Mouse (Mus musculus) G1E-ER4 (cell line): ENCODE results near the gene D130043K22Rik. TPM values are rescaled to one million over a fixed set of nuclear protein-coding genes. Genes with fewer than 3 reads are reported as not detected.

Source experiments
- GATA1 ChIP-seq: IDR thresholded peaks from one replicate; pipeline ENCODE4 v1.8.0; 2012; ENCODE audit warnings: low read length, inconsistent platforms
- polyA plus RNA-seq: library from polyadenylated mRNA; stranded (reverse); fragments of >175 nt; gene quantifications from 2 replicates; pipeline ENCODE4 v1.2.3, GENCODE M21; 2012

The D130043K22Rik gene
- polyA plus RNA-seq, 1 experiment = not detected

- TF ChIP-seq GATA1 = no peak
Observed at GRCm38 (mm10) chr13:24824647-24825046, 20.3 kb upstream of the D130043K22Rik start.

GRCm38 (mm10) chr13:24825587-24825986 lies 19.3 kb upstream of the D130043K22Rik start:
- no peak for TF ChIP-seq GATA1

- TF ChIP-seq GATA1 = no peak
Observed at GRCm38 (mm10) chr13:24826116-24826515, 18.8 kb upstream of the D130043K22Rik start.

GRCm38 (mm10) chr13:24830756-24831352 lies 14.1 kb upstream of the D130043K22Rik start:
- no peak for TF ChIP-seq GATA1

- TF ChIP-seq GATA1 = no peak
Observed at GRCm38 (mm10) chr13:24831353-24832130, 13.4 kb upstream of the D130043K22Rik start, which contains the start of the genes Acot13 and Tdp2. Gene Acot13 (minus strand): TSS chr13:24831540. Gene Tdp2 (plus strand): TSS chr13:24831679.

- no peak for TF ChIP-seq GATA1
Observed at GRCm38 (mm10) chr13:24832131-24832810, 12.7 kb upstream of the D130043K22Rik start.

GRCm38 (mm10) chr13:24832811-24833155 lies 12.2 kb upstream of the D130043K22Rik start:
- TF ChIP-seq GATA1 = no peak

GRCm38 (mm10) chr13:24839831-24840230 lies 5.1 kb upstream of the D130043K22Rik start:
- TF ChIP-seq GATA1 = no peak

GRCm38 (mm10) chr13:24841702-24842101 lies 3.2 kb upstream of the D130043K22Rik start:
- TF ChIP-seq GATA1 = no peak

- no peak for TF ChIP-seq GATA1
Observed at GRCm38 (mm10) chr13:24849318-24849717, 4.4 kb downstream of the D130043K22Rik start.

GRCm38 (mm10) chr13:24851989-24852388 lies 7.1 kb downstream of the D130043K22Rik start:
- no peak for TF ChIP-seq GATA1

- TF ChIP-seq GATA1 = no peak
Observed at GRCm38 (mm10) chr13:24852570-24852969, 7.6 kb downstream of the D130043K22Rik start.

- TF ChIP-seq GATA1 = no peak
Observed at GRCm38 (mm10) chr13:24859115-24859514, 14.2 kb downstream of the D130043K22Rik start.

- no peak for TF ChIP-seq GATA1
Observed at GRCm38 (mm10) chr13:24861084-24861483, 16.1 kb downstream of the D130043K22Rik start.

- TF ChIP-seq GATA1 = no peak
Observed at GRCm38 (mm10) chr13:24862021-24862420, 17.1 kb downstream of the D130043K22Rik start.

- no peak for TF ChIP-seq GATA1
Observed at GRCm38 (mm10) chr13:24862520-24862919, 17.6 kb downstream of the D130043K22Rik start.
